Mouse (Mus musculus): ENCODE data around the gene Zc2hc1c.
"Not testable (repeated sequence)": the region's sequence is repeated elsewhere in the genome, so short reads cannot be mapped to it uniquely, and the experiment has no call there.

The Zc2hc1c gene

DNA sequence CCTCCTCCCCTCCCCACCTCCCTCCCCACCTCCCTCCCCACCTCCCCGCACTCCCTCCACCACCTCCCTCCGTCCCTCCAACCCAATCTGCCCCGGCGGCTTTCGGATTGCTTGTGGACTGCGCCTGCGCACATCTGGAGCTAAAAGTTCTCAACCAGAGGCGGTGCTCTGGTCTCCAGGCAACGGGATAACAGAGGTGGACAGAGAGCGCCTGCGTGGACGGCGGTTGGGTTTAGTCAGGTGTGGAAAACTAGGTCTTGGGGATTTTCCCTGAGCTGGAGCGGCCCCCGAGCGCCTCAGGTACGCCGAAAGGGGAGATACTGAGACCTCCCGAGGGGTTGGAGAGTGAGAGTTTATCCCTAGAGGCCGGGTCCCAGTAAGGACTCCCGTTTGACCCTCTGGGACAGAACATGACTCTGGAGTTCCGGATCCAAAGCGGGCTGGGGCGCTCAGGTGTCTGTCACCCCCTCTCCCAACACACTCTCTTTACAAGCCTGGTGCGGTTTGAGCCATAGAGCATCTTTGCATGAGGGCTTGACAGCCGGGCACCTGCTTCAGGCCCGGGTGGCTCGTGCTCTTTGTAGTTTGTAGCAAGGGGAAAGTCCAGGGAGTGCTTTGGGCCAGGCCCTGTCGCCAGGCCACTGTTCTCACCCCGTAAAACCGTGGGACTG is at the start of gene Zc2hc1c:
Gene Zc2hc1c (plus strand): TSS at position 106 of the 671 bp plus-strand sequence.
- DNase-seq (ENCODE audit: extremely low spot score, low read depth, low spot score): peak; percentile 79

DNA sequence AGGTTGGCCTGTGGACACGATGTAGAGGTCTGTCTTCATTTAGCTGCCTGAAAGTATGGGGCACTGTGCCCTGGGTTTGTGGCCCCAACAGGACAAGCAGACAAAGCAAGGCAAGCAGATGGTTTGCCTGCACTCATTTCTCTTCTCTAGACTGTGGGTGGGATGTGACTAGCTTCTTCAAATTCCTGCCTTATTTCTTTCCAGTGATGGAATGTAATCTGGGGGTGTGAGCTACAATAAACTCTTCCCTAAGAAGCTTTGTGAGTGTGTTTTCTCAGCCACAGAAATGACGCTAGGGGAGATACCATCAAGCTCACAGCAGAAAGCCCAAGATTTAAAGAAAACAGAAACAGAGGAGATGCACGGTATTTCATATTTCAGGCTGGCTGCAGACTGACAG is 36.3 kb upstream of the Zc2hc1c start:
- no peak for DNase-seq (ENCODE audit: extremely low spot score, low read depth, low spot score)

DNA sequence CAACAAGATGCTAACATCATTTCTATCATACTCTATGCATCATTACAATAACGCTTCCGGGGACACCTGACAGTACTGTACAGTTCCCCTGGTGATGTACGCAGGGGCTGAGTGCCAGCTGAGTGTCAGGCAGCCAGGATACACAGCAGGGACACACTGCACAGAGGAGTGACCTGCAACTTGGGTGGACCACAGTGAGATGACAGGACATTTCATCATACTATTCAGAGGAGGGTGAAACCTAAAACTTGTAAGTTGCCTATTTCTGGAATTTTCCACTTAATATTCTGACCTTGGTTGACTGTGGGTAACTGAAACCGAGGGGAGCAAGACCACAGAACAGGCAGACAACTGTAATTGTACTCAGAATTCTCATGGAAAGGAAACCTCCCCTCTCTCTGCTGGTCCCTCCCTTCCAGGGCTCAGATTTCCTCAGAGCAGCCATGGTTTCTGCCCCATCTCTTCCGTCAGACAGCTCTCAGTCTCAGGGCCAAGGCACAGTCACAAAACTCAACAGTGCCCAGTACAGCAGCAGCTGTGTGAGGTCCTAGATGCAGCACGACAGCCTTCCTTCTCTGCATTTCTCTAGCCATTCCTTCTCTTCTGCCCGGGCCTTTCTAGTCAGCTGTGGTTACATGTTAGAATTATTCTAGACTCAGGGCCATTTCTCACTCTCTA is 32.2 kb upstream of the Zc2hc1c start:
- no peak for DNase-seq (ENCODE audit: extremely low spot score, low read depth, low spot score)

DNA sequence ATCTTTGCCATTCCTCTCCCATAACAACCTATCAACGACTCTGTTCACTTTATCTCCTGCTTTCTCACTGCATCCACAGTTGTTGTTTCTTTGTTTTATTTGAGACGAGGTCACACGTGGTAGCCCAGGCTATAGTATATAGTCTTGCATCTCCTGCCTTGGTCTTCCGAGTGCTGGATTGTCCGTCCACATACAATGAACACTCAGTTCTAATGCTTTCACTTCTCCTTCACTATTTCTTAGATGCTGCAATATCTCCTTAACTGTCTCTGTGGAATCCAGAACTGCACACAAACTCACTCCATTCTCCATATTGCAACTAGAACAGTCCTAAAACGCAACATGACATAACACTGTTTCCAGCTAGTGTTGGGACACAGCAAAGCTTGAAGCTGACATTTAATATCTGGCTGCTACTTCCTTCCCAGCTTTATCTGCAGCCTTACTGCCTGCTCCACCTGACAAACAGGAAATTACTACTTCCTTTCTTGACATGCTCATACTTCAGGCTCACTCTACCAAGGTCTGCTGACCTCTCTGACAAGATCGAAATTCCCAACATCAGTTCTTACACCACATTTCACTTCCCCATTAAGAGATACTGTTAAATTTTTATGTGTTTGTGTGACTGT is 31.3 kb upstream of the Zc2hc1c start:
- no peak for DNase-seq (ENCODE audit: extremely low spot score, low read depth, low spot score)

DNA sequence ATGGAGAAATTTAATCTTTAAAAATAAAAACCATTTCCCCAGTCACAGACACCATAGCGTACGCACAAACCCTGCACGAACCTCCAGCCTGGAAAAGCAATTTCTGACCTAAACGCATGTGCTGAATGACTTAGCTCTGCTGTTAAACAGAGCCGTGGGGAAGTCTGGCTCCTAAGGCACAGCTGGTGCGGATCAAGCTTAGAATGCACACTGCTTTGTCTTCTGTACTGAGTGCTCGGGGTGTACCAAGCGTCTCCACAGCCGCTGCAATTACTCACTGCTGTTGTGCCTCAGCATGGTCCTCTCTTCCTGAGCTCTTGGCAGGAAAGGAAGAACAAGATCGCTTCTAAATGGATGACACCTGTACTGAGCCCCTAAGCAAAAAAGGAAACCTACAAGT is 25.9 kb upstream of the Zc2hc1c start:
- DNase-seq (ENCODE audit: extremely low spot score, low read depth, low spot score): no peak

DNA sequence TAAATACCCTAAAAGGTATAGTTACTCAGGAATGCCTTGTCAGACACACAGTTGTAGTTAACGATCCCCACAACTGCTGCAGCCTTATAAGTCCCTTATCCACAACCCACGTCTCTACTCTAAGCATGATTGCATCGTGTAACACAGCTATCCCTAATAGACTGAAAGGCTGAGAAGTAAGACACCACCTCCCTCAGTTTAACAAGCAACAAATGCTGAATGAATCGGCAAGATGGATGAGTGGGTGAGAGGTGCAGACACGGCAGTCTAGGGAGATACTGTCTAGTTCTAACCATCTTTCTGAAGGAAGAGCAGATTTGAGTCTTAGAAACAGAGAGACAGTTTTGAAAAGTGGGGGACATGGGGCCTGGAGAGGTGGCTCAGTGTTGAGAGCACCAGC is 25.2 kb upstream of the Zc2hc1c start:
- DNase-seq (ENCODE audit: extremely low spot score, low read depth, low spot score): no peak

DNA sequence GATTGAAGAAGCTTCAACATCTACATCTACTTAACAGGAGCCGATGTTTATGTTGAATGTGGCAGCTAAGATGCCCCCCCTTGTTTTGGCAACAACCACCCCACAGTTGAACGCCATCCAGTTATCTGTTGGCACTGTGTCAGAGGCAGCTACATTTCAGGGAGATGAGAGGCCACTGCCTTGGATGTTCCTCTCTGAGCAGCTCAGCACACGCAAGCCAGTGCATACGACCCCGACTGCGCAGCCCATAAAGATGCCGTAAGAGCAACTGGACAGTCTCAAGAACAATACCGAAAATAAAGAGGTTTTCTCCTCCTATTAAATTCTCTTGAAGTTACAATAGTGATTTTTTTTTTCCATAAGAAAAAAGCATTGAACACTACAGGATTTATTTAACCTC is 23.9 kb upstream of the Zc2hc1c start:
- no peak for DNase-seq (ENCODE audit: extremely low spot score, low read depth, low spot score)

DNA sequence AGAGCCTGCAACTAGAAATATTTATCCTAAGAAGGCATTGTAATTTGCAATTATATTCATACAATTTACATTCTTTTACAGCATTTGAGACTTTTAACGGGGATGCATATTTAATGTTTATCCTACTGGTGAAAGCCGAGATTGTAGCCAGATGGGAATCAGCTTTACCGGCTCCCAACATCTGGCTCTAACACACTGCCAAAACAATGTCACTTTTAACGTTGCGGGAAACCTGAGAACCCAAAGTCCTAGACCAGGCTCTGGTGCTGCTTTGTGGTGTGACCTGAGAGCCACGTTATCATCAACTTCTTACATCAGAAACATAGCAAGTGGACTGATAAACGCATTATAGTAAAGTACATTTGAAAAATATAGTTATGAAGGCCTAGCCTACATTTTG is 23.5 kb upstream of the Zc2hc1c start:
- no peak for DNase-seq (ENCODE audit: extremely low spot score, low read depth, low spot score)

DNA sequence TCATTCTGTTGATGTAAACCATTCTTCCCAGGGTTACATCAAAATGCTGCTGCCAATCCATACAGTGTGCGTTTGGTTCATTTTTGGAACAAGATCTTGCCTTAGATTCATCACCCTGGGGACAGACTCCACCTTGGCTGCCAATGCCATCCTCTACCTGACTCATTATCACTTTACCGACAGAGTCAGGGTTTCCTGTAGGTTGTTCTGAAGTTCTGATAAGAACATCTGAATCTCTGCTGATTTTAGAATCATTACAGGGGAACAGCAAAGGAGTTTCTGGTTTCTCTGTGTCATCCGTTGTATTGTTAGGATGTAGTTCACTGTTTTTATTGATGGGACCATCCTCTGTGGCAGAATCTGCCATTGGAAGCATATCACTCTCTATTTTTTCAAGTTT is 22.1 kb upstream of the Zc2hc1c start:
- DNase-seq (ENCODE audit: extremely low spot score, low read depth, low spot score): no peak

DNA sequence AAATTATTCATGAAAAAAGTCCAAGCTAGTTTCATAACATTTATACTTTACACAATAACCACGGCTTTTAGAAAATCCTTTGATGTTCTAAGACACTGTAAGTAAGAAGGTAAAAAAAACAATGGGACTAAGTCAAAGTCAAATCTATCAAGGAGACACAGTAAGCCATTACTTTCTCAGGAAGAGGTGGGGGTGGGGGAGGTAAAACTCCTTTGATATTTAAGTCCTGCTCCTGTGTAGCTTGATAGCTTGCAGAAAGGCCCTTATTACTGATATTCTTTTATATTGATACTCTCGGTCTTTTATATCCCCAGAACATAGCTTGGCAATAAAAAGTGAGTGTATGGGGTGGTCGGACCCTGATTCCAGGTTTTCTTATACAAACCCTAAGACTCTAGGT is 18.6 kb upstream of the Zc2hc1c start:
- no peak for DNase-seq (ENCODE audit: extremely low spot score, low read depth, low spot score)

DNA sequence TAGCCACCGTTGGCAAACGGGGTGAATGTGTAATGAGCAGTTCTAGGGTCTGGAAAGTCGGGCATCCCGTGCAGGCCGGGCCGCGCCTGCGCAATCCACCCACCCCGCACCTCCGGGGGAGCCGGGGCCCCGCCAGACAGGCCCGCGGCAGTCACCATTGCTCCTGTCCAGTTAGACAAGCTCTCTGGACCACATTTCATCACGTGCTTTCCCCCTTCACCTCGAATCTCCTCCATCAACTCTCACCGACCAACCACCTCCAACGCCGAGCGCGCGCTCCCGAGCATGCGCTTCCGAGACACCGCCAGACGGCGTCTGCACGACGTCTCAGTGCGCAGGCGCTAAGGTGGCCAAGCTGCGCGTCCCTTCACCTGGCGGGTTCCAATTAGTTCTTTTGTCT is 18.1 kb upstream of the Zc2hc1c start, which contains the start of gene Mlh3:
Gene Mlh3 (minus strand): TSS at position 281 of the 400 bp plus-strand sequence.
- DNase-seq (ENCODE audit: extremely low spot score, low read depth, low spot score): peak; percentile 71

DNA sequence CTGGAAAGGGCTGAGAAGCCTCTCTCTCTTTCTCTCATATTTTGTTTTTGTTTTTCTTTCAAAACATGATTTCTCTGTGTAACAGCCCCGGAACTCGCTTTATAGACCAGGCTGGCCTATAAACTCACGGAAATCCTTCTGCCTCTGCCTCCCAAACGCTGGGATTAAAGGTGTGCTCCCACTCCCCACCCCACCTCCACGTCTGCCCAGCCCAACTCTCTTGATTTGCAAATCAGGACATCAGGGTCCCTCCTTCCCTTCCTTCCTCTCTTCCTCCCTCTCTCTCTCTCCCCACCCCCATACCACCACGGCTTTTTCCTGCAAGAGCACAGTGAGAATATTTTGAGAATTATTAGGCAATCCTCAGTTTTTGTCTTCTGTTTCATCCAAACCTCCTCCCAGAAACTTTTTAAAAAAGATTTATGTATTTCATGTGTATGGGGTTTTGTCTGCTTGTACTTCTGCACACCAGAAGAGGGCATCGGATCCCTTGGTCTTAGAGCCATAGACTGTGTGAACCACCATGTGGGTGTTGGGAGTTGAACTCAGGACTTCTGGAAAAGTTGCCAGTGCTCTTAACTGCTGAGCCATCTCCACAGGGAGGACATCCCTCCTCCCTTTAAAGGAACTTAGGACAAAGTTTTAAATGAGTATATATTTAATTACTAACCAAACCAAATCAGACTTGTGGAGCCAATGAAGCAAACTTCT is 17.1 kb upstream of the Zc2hc1c start:
- DNase-seq (ENCODE audit: extremely low spot score, low read depth, low spot score): no peak

DNA sequence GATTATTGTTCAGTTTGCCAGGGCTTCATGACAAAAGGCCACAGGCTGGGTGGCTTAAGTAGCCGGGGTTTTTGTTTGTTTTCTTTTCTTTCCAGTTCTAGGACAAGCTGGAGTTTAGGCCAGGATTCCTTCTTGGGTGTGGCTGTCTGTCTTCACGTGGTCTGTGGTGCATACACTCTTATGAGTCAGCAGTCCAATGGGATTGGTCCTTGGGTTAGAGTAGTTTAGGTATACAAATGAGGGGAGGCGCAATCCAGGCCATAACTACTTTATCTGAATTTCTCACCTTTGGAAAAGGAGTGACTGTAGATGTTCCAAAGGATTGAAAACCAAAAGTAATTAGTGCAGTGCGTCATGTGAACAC is 16.6 kb upstream of the Zc2hc1c start:
- no peak for DNase-seq (ENCODE audit: extremely low spot score, low read depth, low spot score)

DNA sequence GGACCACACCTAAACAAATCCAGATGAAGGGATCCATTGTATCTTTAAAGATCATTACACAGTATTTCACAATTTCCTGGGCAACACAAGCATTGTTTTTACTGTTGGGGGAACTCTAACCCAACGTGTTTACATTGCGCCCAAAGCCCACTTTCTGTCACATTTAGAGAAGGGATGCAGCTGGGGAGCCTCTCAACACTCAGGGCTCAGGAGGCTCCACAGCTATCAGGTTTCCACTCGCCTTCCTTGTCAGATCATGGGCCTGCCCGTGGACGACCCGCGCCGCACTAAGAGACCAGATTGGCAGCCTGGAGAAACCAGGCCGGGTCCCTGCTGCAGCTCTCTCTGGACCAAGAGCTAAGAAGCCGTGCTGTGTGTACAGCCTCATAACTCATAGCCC is 14.9 kb upstream of the Zc2hc1c start:
- no peak for DNase-seq (ENCODE audit: extremely low spot score, low read depth, low spot score)

DNA sequence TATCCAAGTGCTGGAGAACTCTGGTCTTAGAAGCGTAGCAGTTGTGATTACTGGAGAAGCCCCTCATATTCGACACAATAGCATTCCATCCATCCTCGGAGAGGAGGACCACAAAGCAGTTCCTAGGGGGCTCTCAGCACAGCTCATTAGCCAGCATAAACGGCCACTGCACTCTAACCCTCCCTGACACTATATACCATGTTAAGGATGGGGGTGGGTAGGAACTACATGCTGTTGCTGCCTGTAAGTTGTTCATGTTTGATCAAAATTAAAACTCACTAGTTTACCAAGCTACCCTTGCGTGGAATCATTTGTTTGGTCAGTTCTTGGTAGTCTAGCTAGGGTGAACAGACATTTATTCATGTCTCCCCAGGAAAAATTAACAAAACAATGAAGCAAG is 12.1 kb upstream of the Zc2hc1c start:
- DNase-seq (ENCODE audit: extremely low spot score, low read depth, low spot score): no peak

DNA sequence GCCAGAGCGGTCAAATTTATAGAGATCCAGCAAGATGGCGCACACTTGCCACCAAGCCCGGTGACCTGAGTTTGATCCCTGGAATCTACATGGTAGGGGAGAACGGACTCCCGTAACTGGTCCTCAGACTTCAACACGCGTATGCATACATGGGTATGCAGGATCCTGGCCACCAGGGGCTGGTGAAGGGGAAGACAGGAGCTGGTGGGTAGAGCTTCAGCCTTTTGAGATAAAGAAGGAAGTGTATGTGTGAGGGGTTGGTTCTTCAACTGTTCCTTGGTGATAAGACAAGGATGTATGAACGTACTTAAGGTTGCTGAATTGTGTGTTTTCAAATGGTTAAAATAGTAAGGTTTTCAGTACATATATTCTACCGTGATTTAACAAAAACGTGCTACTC is 9.5 kb upstream of the Zc2hc1c start:
- DNase-seq (ENCODE audit: extremely low spot score, low read depth, low spot score): no peak

DNA sequence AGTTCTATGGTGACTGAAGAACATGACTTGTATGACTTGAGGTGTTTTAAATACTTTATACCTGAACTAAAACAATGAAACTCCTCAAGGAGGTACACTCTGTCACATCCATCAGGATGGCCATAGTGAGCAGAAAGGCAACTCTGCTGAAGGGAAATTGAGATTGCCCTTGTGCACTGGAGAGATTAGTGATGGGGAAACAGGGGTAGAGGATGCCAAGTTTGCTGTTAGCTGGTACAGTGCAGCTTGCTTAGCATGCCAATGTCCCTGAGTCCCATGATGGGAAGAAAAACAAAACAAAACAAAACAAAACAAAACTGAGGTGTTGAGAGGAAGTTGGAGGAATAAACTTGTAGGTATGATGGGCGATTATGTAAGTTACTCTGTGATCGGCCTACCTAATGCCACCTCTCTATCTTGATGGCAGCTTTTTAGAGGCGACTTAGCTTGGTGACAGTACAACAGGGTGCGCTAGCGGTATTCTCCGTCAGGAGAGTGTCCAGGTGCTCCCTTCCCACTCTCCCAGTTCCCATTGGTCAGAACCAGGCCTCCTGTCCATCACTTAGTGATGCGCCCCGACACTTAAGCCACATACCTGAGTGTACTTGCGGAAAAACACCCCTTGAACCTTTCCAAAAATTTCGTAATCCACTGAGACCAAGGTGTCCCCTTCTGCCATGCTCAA is 8.9 kb upstream of the Zc2hc1c start:
- DNase-seq (ENCODE audit: extremely low spot score, low read depth, low spot score): no peak

DNA sequence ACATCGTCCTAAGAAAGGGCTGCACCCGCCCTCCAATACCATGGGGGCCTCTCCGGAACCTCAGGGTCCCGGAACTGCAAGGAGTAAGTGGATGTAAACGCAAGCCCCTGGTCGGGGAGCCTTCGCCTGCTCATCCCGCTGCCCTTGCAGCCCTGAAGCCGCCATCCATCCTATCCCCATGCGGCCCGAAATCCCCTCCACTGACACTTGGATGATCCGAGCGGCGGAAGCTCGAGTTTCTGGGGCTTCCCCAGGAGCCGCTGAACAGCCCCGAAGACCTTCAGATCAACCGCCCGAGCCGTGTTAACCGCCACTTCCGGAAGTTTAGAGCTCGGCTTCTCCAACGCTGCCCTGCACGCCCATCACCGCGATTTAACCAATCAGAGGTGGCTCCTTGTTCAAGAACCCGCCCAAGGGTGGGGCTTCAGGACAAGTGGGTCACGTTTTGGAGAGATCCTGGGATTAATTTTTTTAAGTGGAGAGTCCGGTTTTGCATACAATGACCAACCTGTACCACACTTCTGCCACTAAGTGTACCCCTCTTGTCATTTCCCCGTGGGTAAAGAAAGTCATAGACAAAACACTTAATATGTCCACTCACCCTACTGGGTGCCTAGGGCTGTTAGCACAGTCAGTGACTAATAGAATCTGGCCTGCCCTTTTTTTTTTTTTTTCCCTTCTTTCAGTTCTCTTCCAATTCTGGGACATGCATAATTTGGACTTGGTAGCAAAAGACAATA is 8.1 kb upstream of the Zc2hc1c start:
- DNase-seq (ENCODE audit: extremely low spot score, low read depth, low spot score): peak; percentile 93

DNA sequence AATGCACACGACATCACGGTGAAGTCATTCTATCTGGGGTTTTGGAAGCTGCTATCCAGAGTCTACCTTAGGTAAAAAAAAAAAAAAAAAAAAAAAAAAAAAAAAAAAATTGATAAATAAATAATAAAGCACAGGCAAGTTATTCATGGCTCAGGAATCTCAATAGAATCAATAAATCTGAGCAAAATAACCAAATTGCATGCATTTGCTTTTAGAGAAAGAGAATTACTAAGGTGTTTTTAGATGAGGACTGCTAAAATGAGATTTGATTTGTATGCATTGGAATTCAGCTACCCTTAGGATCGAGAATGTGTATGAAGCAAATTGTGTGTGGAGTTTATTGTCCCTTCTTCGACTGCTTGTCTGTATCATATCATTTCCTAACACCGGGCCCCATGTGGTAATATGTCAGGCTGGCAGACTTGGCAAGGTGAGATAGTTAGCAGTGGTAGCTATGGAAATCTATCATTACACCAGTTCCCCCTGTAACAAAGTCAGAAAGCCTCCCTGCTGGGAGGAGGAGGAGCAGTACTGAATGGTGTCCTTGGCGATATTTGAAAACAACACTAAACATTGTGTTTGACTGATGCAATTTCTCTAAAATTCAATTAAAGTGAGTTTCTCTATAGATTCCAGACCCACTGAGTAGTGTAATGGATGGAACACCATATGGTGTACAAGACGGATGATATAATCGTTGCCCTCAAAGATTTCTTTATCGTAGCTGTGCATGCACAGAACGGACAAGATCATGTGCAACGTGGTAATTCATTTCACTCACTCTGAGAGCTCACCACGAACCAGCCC is 7.3 kb upstream of the Zc2hc1c start:
- DNase-seq (ENCODE audit: extremely low spot score, low read depth, low spot score): no peak

DNA sequence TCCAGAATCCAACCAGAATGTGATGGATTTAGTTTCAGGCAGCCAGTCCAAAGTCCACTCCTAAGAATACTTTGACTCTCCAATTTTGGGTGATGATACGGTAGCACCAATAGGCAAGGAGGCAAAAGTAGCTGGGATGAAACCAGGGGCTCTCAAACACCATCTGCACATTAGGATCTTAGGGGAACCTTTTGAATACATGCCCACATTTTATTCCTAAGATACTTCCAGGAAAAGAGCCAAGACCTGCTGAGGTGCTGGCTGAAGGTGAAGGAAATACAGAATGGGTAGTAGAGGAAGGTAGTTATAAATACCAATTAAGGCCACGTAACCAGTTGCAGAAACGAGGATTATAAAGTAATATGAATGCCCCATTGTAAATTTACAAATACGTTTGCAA is 6.6 kb upstream of the Zc2hc1c start:
- DNase-seq (ENCODE audit: extremely low spot score, low read depth, low spot score): not testable (repeated sequence)
